Mouse (Mus musculus): Measurements from ENCODE around the gene Nell2.

DNA sequence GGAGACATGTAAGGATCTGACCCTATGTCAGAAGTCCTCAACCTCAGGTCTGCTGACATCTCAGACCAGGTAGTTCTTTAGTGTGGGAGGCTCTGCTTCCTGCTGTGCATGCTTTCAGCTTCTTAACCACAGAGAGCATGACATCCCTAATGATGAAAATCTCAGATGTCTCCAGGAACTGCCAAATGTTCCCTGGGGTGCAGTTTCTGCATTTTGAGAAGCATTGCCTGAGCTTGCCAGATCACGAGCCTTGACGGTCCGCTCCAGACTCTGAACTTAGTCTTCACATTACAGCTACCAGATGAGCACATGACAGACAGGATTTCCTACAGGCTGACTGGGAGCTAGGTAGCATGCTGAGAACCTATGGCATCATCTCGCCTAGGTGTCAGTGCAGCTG, 39.2 kb downstream of the Nell2 start:
- TF ChIP-seq CTCF (IDR thresholded peaks at IDR 0.05; ENCODE audit: low read depth), result no peak
- TF ChIP-seq EP300 (IDR thresholded peaks at IDR 0.05; ENCODE audit: low read depth), result no peak
